Mouse (Mus musculus): Measurements from ENCODE around the gene Phf11a.
"Not testable (repeated sequence)": the region's sequence is repeated elsewhere in the genome, so short reads cannot be mapped to it uniquely, and the experiment has no call there.

DNA sequence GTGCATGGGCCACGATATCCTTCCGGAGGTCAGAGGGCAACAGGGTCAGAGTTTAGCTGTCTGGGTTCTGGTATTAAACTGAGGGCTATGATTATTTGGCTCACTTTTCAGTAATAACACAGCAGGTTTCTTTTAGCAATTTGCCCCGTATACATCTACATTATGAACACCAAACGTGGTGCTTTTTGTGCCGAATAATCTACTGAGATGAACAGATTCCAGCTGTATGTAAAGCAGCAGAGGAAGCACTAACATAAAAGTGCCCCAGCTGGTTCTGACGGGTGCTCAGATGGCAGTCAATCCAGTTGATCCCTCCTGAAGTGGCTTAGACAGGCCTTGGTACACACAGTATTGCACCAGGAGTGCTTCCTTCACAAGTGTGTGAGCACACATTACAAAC is 22.6 kb upstream of the Phf11a start:
- TF ChIP-seq CTCF (IDR thresholded peaks at IDR 0.05; ENCODE audit: low read depth); EP300 (optimal IDR thresholded peaks at IDR 0.05): not testable (repeated sequence)
